Mouse (Mus musculus): ENCODE results near the gene Ttc8.

The Ttc8 gene

DNA sequence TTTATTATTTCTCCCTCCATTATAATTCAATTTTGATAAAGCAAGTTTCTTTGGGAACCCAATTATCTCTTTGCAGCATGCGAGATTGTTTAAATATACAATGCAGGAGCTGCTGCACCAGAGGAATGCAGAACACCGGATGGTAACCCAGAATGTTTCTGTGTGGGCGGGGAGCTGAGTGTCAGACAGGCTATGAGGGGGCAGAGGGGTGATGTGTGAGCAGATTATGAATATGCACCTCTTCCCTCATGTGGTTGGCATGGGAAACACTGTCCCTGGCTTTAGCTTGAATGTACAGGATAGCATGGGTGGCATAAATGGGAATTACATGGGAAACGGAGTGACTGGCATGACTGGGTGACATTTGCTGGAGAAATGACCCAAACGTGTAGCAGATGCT lies 108.3 kb downstream of the Ttc8 start:
- DNase-seq (ENCODE audit: low spot score): no peak

DNA sequence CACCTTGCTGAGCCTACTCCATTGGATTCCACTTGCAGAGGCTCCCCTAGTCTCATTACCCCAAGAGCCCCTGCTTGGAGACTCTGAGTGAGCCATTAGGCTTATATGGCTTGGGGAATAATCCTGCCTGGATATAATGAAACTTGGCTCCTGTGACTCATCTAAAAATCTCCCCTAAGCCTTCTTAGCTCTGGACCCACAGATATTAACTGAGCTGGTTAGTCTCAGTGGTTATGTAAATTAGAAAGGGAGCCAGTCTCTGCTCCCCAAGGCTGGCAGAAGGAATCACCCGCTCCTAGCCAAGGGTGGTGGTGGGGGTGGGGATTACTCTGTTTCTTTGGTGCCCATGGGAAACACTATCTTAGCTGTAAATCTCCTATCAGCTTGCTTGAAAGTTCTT lies 109.6 kb downstream of the Ttc8 start:
- DNase-seq (ENCODE audit: low spot score): no peak

All from embryo, embryonic 10 days (tissue).